Mouse (Mus musculus) intestine, embryonic 15.5 days (tissue): ENCODE data around the gene Prdm16. TPM values are rescaled to one million over a fixed set of nuclear protein-coding genes. Genes with fewer than 3 reads are reported as not detected.

Experiments
- ATAC-seq: fragments of 200-750 bp; cut with Nextera tagmentation; 2 replicates; pipeline ENCODE4 v1.8.0; 2017; ENCODE audit warnings: moderate TSS enrichment, moderate library complexity
- H3K27ac ChIP-seq: fragments of 300-500 bp; sonication (generic); 2 replicates; pipeline ENCODE4 v1.5.1; 2015; ENCODE audit warnings: mild to moderate bottlenecking, inconsistent platforms
- H3K27me3 ChIP-seq: fragments of 300-500 bp; sonication (generic); replicated peaks from 2 replicates; pipeline ENCODE4 v1.6.1; 2015; ENCODE audit warnings: inconsistent platforms
- H3K36me3 ChIP-seq: fragments of 300-500 bp; sonication (generic); 2 replicates; pipeline ENCODE4 v1.6.1; 2015; ENCODE audit warnings: inconsistent platforms
- H3K4me1 ChIP-seq: fragments of 300-500 bp; sonication (generic); replicated peaks from 2 replicates; pipeline ENCODE4 v1.6.1; 2015; ENCODE audit warnings: inconsistent platforms
- H3K4me2 ChIP-seq: fragments of 300-500 bp; sonication (generic); replicated peaks from 2 replicates; pipeline ENCODE4 v1.6.1; 2015; ENCODE audit warnings: mild to moderate bottlenecking, inconsistent platforms
- H3K4me3 ChIP-seq: fragments of 300-500 bp; sonication (generic); replicated peaks from 2 replicates; pipeline ENCODE4 v1.5.1; 2015; ENCODE audit warnings: inconsistent platforms
- H3K9ac ChIP-seq: fragments of 300-500 bp; sonication (generic); 2 replicates; pipeline ENCODE4 v1.6.1; 2015; ENCODE audit warnings: inconsistent platforms
- H3K9me3 ChIP-seq: fragments of 300-500 bp; sonication (generic); 2 replicates; pipeline ENCODE4 v1.6.1; 2016; ENCODE audit warnings: inconsistent platforms
- WGBS: fragments of 180-500 bp; shearing (Covaris S2); methylation state at CpG from one replicate; pipeline ENCODE4 v1.1.7; 2015; 5-methylcytosine and 5-hydroxymethylcytosine counted together
- polyA plus RNA-seq: library from polyadenylated mRNA; unstranded; fragments of >200 nt; fragmentation: Nextera tagmentation; extraction: Ambion mirVana; gene quantifications from 2 replicates; pipeline ENCODE4 v1.2.1, GENCODE M21; 2015

The Prdm16 gene
- polyA plus RNA-seq, 1 experiment from 2014 or later = 16.4 TPM

DNA sequence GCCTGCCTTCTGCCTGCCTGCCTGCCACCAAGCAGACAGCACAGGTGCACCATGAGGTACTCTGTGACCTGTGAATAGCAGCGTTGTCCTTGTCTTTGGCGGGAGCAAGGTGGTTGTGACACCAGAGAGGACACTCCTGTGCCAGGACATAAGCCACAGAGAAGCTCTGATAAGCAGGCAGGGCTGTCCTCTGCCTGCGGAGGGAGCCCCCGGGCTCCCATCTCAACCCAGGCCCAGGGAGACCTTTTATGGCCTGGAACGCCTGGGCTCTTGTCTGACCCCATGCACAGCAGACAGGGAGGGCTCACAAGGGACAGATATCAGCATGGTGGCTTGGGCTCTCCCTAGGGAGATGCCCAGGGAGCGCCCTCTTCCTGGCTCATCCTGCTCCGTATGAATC is 118.7 kb downstream of the Prdm16 start:
- 66% methylated on average over 7 of the region's 7 CpGs for WGBS
- no peak for ATAC-seq
- Histone ChIP-seq H3K36me3 (no peaks in the 10 kb centered on the region), H3K27ac (no peak overlapping the region), H3K9me3 (no peaks in the 10 kb centered on the region), H3K4me3 (no peak overlapping the region), H3K4me1 (peaks cover 4% of the 10 kb centered on the region; the same call in 1 of the 2 replicates), H3K27me3 (no peaks in the 10 kb centered on the region), H3K9ac (no peak overlapping the region), H3K4me2 (no peak overlapping the region)

DNA sequence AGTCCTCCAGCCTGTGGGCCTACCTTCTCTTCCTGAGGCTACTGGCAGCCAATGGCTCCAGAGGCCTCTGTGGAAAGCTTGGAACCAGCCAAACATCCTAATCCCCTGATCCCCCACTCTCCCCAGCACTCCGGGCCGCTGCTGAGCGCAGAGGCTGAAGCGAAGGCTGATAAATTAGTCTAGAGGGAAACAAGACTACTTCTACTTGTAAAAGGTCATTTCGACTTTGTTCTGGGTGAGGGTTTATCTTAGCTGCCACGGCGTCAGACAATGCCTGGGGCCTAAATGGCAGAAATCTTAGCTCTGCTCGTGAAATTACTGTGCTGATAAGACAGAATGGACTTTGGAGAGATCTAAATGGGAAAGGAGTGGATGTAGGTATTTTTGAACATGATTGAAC is 120.2 kb downstream of the Prdm16 start:
- Histone ChIP-seq H3K4me1 (peaks cover 15% of the 10 kb centered on the region), H3K9ac (no peak overlapping the region), H3K36me3 (no peaks in the 10 kb centered on the region), H3K9me3 (no peaks in the 10 kb centered on the region), H3K4me2 (no peak overlapping the region), H3K27me3 (no peaks in the 10 kb centered on the region), H3K4me3 (no peak overlapping the region), H3K27ac (peak overlapping the region; percentile 36; the same call in 1 of the 2 replicates)
- 34% methylated on average over 8 of the region's 8 CpGs for WGBS
- peak; percentile 41 for ATAC-seq

DNA sequence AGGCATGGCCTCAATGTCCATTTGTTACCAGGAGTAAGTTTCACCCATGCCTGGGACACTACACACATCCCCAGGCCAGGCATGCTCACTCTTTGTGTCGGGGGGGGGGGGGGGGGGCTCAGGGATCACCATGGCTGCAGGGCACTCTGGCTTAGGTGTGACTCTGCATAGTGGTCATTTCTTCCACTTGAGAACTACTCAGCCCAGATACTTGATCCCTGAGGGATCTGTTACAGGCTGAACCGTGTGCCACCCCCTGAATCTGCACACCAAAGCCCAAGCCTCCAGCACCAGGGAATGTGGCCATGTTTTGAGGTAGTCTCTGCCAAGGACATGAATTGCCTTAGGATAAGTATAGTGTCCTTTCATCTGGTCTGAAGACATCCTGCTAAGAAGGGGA is 123.0 kb downstream of the Prdm16 start:
- no peak overlapping the region for H3K27ac ChIP-seq
- no peak overlapping the region for H3K4me3 ChIP-seq
- no peak overlapping the region for H3K4me2 ChIP-seq
- H3K9ac ChIP-seq = no peak overlapping the region
- no peaks in the 10 kb centered on the region for H3K9me3 ChIP-seq
- H3K4me1 ChIP-seq = peaks cover 20% of the 10 kb centered on the region
- H3K36me3 ChIP-seq = no peaks in the 10 kb centered on the region
- ATAC-seq = no peak
- no peaks in the 10 kb centered on the region for H3K27me3 ChIP-seq
- 66% methylated on average over 2 of the region's 2 CpGs for WGBS

DNA sequence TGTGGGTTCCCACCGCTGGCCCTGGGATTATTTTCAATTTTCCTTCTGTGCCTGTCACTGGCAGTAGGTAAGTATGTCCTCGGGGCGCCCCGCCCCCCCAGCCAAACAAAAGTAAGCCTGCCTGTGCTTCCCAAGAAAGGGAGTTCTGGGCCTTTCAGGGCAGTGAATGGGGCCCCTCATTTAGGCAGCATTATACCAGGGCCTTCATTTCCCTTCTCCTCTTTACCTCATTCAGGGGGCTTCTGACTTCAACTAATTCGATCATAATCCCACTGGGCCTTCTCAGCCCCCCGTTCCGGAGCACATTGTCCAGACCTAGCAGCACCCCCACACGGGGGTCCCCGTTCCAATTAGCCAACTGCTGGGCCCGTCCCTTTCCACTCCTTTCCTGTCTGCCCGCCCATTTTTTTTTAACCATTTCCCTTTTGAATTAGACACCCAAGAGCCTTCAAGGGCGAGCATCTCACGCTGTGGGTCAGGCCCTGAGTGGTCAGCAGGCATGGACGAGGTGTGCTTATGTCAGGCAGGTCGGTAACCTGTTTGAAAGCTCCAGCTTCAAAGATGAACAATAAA is 124.1 kb downstream of the Prdm16 start:
- 55% methylated on average over 15 of the region's 15 CpGs for WGBS
- no peaks in the 10 kb centered on the region for H3K36me3 ChIP-seq
- H3K27ac ChIP-seq = no peak overlapping the region
- H3K4me2 ChIP-seq = no peak overlapping the region
- no peaks in the 10 kb centered on the region for H3K27me3 ChIP-seq
- no peaks in the 10 kb centered on the region for H3K9me3 ChIP-seq
- ATAC-seq = no peak
- no peak overlapping the region for H3K4me3 ChIP-seq
- H3K4me1 ChIP-seq = peaks cover 24% of the 10 kb centered on the region
- H3K9ac ChIP-seq = no peak overlapping the region

DNA sequence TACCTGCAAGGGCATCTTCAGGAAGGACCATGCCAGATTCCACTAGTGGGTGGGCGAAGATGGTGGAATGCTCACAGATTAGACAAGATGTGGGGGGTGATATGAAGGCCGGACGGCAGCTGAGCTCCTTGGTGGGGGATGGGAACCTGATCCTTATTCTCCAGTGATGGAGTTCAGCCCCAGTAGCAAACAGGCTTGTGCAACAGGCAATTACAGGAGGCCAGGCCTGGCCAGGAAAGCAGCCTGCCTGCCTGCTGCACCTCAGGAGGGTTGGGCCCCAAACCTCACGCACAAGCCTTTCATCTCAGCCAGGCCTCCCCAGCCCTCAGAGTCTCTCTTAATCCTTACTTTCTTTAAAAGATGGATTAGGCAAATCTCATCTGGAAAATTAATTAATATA is 124.9 kb downstream of the Prdm16 start:
- no peak overlapping the region for H3K4me2 ChIP-seq
- H3K9me3 ChIP-seq = no peaks in the 10 kb centered on the region
- peak overlapping the region; percentile 54; the same call in 1 of the 2 replicates for H3K27ac ChIP-seq
- no peak overlapping the region for H3K9ac ChIP-seq
- H3K36me3 ChIP-seq = no peaks in the 10 kb centered on the region
- WGBS = 44% methylated on average over 4 of the region's 4 CpGs
- H3K27me3 ChIP-seq = no peaks in the 10 kb centered on the region; the same call in 1 of the 2 replicates
- H3K4me3 ChIP-seq = no peak overlapping the region
- peaks cover 20% of the 10 kb centered on the region for H3K4me1 ChIP-seq
- peak; percentile 76 for ATAC-seq

DNA sequence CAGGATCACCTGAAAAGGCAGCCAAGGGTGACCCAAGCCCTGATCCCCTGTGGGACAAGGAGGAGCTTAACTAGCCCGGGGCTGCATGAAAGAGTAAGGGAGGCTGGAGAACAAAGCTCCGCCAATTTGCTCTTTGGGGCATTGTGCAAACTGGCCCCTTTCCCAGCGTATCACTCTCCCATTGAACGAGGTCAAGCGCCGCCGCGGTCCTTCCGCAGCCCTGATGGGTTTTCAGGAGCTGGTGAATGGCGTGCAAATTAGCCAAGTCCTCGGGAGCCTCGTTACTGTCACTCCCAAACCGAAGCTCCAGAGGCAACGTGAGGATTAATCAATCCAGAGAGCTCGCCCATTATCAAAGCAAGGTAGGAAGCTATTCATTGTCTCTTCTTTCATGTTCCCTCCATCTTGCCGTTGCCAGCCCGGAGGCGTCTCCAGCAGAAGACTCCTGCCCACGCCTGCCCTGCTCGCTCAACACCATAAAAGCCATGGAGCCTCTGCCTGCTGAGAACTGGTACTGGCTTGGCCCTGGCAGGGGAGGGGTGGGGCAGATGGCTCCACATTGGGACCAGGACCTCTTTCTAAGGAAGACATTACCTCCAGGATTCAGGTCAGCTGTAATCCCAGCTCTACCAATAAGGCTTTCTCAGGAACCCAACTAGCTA is 129.8 kb downstream of the Prdm16 start:
- H3K9me3 ChIP-seq = no peaks in the 10 kb centered on the region
- WGBS = 34% methylated on average over 20 of the region's 20 CpGs
- H3K36me3 ChIP-seq = no peaks in the 10 kb centered on the region
- no peaks in the 10 kb centered on the region; the same call in 1 of the 2 replicates for H3K27me3 ChIP-seq
- H3K27ac ChIP-seq = no peak overlapping the region
- no peak for ATAC-seq
- H3K4me2 ChIP-seq = no peak overlapping the region; the same call in 1 of the 2 replicates
- H3K4me3 ChIP-seq = no peak overlapping the region
- H3K4me1 ChIP-seq = peaks cover 20% of the 10 kb centered on the region
- no peak overlapping the region for H3K9ac ChIP-seq

DNA sequence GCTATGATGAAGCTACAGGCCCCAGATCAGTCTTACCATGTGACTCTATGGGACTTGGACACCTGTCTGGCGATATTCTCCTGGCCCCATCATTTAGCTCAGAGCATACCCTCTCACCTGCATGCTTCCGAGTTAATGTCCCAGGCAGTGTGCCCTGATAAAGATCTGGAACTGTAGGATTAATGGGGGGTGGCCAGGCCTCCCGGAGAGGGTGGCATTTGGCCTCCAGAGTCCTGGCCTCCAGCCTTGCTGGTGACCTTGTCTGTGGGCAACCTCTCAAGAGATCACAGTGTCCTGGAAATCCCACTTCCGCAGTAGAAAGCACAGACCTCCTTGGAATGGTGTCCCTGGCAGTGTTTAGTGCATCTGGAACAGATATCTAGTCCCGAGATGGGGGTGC is 131.4 kb downstream of the Prdm16 start:
- no peak for ATAC-seq
- Histone ChIP-seq H3K9ac (no peak overlapping the region), H3K36me3 (no peaks in the 10 kb centered on the region), H3K4me1 (peaks cover 20% of the 10 kb centered on the region; the same call in 1 of the 2 replicates), H3K4me3 (no peak overlapping the region), H3K27me3 (no peaks in the 10 kb centered on the region; the same call in 1 of the 2 replicates), H3K9me3 (no peaks in the 10 kb centered on the region), H3K4me2 (no peak overlapping the region), H3K27ac (no peak overlapping the region)
- WGBS = 71% methylated on average over 5 of the region's 5 CpGs

DNA sequence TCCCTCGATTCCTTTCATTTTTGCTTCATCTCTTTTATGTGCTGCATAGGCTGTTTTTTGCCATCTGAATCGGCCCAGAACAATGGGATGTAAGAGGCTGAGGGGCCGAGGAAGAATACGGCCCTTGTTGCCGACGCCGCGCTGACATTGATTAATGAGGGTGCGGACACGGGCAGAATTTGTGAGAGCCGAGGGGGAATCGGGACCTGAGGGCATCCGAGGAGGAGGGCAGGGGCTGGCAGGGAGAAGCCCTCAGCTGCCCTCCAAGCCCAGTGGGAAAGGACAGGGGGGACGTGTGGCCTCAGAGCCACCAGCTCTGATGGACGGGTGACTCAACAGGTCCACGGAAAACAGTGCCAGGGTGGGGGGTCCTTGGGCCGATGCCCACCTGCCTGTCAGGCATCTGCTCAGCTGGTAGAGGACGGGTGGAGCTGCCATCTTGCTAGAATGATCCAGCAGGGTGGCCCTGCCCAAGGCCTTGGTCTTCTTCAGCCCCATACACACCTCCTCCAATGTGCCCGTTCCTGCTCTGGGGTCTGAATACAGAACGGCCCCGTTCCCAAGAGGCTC is 133.3 kb downstream of the Prdm16 start:
- no peaks in the 10 kb centered on the region for H3K9me3 ChIP-seq
- no peaks in the 10 kb centered on the region; the same call in 1 of the 2 replicates for H3K27me3 ChIP-seq
- no peak overlapping the region for H3K4me3 ChIP-seq
- 58% methylated on average over 21 of the region's 21 CpGs for WGBS
- H3K4me2 ChIP-seq = no peak overlapping the region
- no peaks in the 10 kb centered on the region for H3K36me3 ChIP-seq
- H3K4me1 ChIP-seq = peaks cover 35% of the 10 kb centered on the region
- ATAC-seq = no peak
- no peak overlapping the region for H3K9ac ChIP-seq
- no peak overlapping the region for H3K27ac ChIP-seq

DNA sequence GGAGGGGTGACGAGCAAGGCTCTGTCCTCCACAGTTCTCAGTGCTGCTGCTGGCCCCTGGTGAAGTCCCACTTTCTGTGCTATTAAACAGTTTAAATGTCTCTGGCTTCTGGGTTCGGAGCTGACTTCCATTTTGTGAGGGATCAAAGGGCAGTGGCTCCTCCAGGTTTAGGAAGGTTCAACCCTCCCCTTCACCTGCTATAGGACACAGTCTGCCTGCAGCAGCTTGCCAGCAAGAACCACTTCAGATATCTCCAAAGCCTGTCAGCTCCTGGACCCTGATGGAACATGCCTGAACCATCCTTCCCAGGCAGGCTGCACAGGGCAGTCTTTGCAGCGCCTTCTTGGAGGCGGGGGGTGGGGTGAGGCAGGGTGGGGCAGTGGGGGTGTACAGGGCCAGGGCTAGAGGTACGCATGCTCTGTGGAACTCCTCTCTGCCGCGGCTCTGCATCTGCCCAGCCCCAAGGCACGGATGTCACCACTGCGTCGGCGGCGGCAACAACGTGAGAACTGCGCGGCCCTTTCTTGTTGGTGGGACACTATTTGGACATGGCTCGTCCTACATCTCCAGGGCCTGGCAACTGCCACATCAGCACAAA is 134.2 kb downstream of the Prdm16 start:
- Histone ChIP-seq H3K36me3 (no peaks in the 10 kb centered on the region), H3K9ac (no peak overlapping the region), H3K27me3 (no peaks in the 10 kb centered on the region; the same call in 1 of the 2 replicates), H3K4me3 (no peak overlapping the region), H3K4me2 (peak overlapping the region; percentile 6; the same call in 1 of the 2 replicates), H3K27ac (no peak overlapping the region), H3K4me1 (peaks cover 35% of the 10 kb centered on the region), H3K9me3 (no peaks in the 10 kb centered on the region)
- ATAC-seq = 0 out of 2 replicates have a peak, but pooled peaks have one; percentile 20
- 67% methylated on average over 16 of the region's 16 CpGs for WGBS

DNA sequence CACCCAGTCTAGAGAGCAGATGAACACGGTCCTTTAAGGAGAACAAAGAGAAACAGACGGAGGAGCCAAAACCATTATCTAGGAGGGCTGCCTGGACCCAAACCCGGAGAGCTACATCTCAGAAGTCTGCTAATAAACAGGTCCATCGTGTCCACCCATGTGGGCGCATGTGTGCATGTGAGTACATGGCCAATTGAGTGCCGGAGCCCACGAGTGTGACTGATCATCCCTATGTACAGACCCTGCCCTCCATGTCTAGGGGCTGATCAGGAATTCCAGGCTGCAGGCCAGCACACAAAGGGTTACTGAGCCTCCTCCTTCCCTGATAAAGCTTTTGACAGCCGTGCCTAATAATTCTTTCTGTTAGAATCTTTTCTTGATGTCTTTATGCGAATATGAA is 136.0 kb downstream of the Prdm16 start:
- Histone ChIP-seq H3K4me3 (no peak overlapping the region), H3K27ac (peak overlapping the region; percentile 77; the same call in 1 of the 2 replicates), H3K4me1 (peaks cover 44% of the 10 kb centered on the region), H3K9me3 (no peaks in the 10 kb centered on the region), H3K27me3 (no peaks in the 10 kb centered on the region), H3K9ac (no peak overlapping the region), H3K4me2 (peak overlapping the region; percentile 58; the same call in 1 of the 2 replicates), H3K36me3 (no peaks in the 10 kb centered on the region)
- WGBS = 67% methylated on average over 9 of the region's 9 CpGs
- ATAC-seq = no peak

GRCm38 (mm10) chr4:154499701-154500523 is 136.8 kb downstream of the Prdm16 start:
- peak overlapping the region; percentile 77 for H3K27ac ChIP-seq
- peak overlapping the region; percentile 31 for H3K9ac ChIP-seq
- H3K27me3 ChIP-seq = no peaks in the 10 kb centered on the region
- peaks cover 48% of the 10 kb centered on the region for H3K4me1 ChIP-seq
- 26% methylated on average over 29 of the region's 29 CpGs for WGBS
- peak overlapping the region; percentile 19; the same call in 1 of the 2 replicates for H3K4me3 ChIP-seq
- peak overlapping the region; percentile 58 for H3K4me2 ChIP-seq
- H3K9me3 ChIP-seq = no peaks in the 10 kb centered on the region
- no peaks in the 10 kb centered on the region for H3K36me3 ChIP-seq
- ATAC-seq = peak; percentile 65
